Mouse (Mus musculus) liver, embryonic 14.5 days (tissue): Measurements from ENCODE around the gene Cmtm8.

Experiments
- CTCF ChIP-seq: IDR thresholded peaks from 2 replicates; pipeline ENCODE4 v1.5.1; 2016; ENCODE audit warnings: antibody characterized with exemption, low read depth, control low read depth
- EP300 ChIP-seq: IDR thresholded peaks from 2 replicates; pipeline ENCODE4 v1.6.1; 2016; ENCODE audit warnings: antibody characterized with exemption, low read depth

GRCm38 (mm10) chr9:114798845-114799244, 45.1 kb downstream of the Cmtm8 start:
- TF ChIP-seq CTCF (no peak), EP300 (no peak)
